Mouse (Mus musculus) heart, postnatal 10 days (tissue): ENCODE results near the gene Olfr742. TPM values are rescaled to one million over a fixed set of nuclear protein-coding genes. Genes with fewer than 3 reads are reported as not detected.

ENCODE experiments used
- DNase-seq, 2 experiments: peaks; one replicate each; pipeline ENCODE4 v3.0.0; 2021
- intact Hi-C: fragments of 180-260 bp; cut with DNase I; formaldehyde crosslinking; loops from one replicate; pipeline ENCODE4 v1.15.1; 2025
- total RNA-seq, 2 experiments: library from RNA; stranded (reverse); gene quantifications; 2 replicates each; pipeline ENCODE4 v1.2.3; 2021

Olfr742 gene
- not detected for total RNA-seq

GRCm38 (mm10) chr14:50503300-50503699, at the start of gene Olfr742:
Gene Olfr742 (plus strand): TSS chr14:50503600.
- DNase-seq, result no peak
- intact Hi-C loops, result no loop called here

- intact Hi-C loops, result no loop called here
- DNase-seq, result no peak
These were observed 31.0 kb upstream of the Olfr742 start, which contains the start of gene Olfr741 for GRCm38 (mm10) chr14:50472438-50472837. Gene Olfr741 (plus strand): TSS chr14:50472738.

DNA sequence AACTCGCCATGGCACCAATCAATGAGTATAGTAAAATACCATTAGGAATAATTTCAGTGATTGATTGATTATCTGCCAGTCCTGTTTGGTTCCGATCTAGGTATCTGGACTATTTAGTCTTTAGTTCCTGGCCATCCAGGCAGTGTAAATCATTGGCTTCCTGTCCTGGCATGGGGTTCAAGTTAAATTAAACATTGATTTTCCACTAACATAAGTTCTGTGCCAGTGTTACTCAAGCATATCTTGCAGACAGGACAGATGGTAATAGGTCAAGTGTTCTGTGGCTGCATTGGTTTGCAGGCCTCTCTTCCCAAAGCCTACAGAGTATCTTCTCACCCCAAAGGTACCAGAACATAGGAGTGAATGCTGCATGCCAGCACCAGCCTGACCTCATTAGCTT, 25.0 kb upstream of the Olfr742 start:
- intact Hi-C loops, result no loop called here
- DNase-seq, result no peak

GRCm38 (mm10) chr14:50521539-50521938, 18.1 kb downstream of the Olfr742 start, which contains the start of gene Olfr743:
Gene Olfr743 (plus strand): TSS chr14:50521839.
- intact Hi-C loops, result no loop called here
- DNase-seq, result no peak

DNA sequence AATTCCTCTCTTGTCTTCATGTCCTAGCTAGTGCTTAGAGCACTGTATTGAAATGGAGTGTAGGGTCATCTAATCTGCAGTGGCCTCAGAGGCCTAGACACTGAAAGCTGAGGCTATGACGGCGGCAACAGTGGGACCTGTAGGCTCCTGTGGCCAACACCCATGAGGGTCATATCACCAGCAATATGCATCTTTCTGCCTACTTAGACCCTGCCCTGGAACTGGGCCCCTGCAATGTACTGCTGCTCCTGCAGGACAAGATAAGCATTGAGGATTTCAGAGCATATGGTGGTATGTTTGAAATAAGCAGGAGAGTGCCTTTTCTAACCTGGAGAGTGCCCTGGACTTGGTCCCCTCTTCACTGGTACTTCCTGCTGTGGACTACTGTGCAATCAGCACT, 49.3 kb downstream of the Olfr742 start:
- no peak for DNase-seq
- intact Hi-C loops, result no loop called here

Other genes starting within 250 kb of the Olfr742 start
- not detected for gene Olfr732, start 219.4 kb upstream of the Olfr742 start, total RNA-seq
- gene Olfr733, start 202.1 kb upstream of the Olfr742 start, total RNA-seq, result not detected
- gene Olfr734, start 176.8 kb upstream of the Olfr742 start, total RNA-seq, result not detected
- not detected for gene Olfr735, start 154.7 kb upstream of the Olfr742 start, total RNA-seq
- under 1 TPM in 1 of 2 experiments, not detected in 1; 0.12 TPM for gene Tlr11, start 145.7 kb upstream of the Olfr742 start, total RNA-seq
- not detected for gene Olfr736, start 122.4 kb upstream of the Olfr742 start, total RNA-seq
- gene Olfr738, start 96.0 kb upstream of the Olfr742 start, total RNA-seq, result not detected
- gene Olfr739, start 85.0 kb upstream of the Olfr742 start, total RNA-seq, result not detected
- not detected for gene Olfr740, start 58.1 kb upstream of the Olfr742 start, total RNA-seq
- not detected for gene Olfr741, start 30.9 kb upstream of the Olfr742 start, total RNA-seq
- not detected for gene Olfr743, start 18.2 kb downstream of the Olfr742 start, total RNA-seq
- not detected for gene Olfr744, start 111.3 kb downstream of the Olfr742 start, total RNA-seq
- gene Olfr745, start 135.8 kb downstream of the Olfr742 start, total RNA-seq, result not detected
- not detected for gene Olfr746, start 143.5 kb downstream of the Olfr742 start, total RNA-seq
- not detected for gene Olfr747, start 189.6 kb downstream of the Olfr742 start, total RNA-seq
- gene Olfr748, start 203.8 kb downstream of the Olfr742 start, total RNA-seq, result not detected
- gene Olfr749, start 241.5 kb downstream of the Olfr742 start, total RNA-seq, result not detected